Mouse (Mus musculus) liver, adult 2 months (tissue): ENCODE results near the gene Rpl9-ps1. TPM values are rescaled to one million over a fixed set of nuclear protein-coding genes. Genes with fewer than 3 reads are reported as not detected.

Experiments
- DNase-seq: peaks from one replicate; pipeline ENCODE4 v3.0.0-alpha.2; 2011; ENCODE audit warnings: low read depth, low spot score; ENCODE audit errors: extremely low read depth
- H3K27ac ChIP-seq: fragments of 200-500 bp; replicated peaks from 2 replicates; pipeline ENCODE4 v1.5.1; 2012; ENCODE audit warnings: low read depth, mild to moderate bottlenecking, control low read depth, inconsistent platforms, low read length; ENCODE audit not compliant: insufficient read depth
- H3K27me3 ChIP-seq: fragments of 200-500 bp; 2 replicates; pipeline ENCODE4 v1.6.1; 2012; ENCODE audit warnings: mild to moderate bottlenecking, moderate library complexity, low read length, inconsistent platforms; ENCODE audit not compliant: control insufficient read depth, insufficient read depth
- H3K36me3 ChIP-seq: fragments of 200-500 bp; 2 replicates; pipeline ENCODE4 v1.6.1; 2012; ENCODE audit warnings: low read length, inconsistent platforms; ENCODE audit not compliant: control insufficient read depth, insufficient read depth
- H3K4me1 ChIP-seq: fragments of 200-500 bp; 2 replicates; pipeline ENCODE4 v1.6.1; 2011; ENCODE audit warnings: low read length; ENCODE audit not compliant: control insufficient read depth, insufficient read depth
- H3K4me3 ChIP-seq: fragments of 200-500 bp; 2 replicates; pipeline ENCODE4 v1.5.1; 2011; ENCODE audit warnings: low read depth, mild to moderate bottlenecking, control low read depth, low read length, moderate library complexity; ENCODE audit not compliant: insufficient read depth
- H3K79me2 ChIP-seq: fragments of 200-500 bp; 2 replicates; pipeline ENCODE4 v1.6.1; 2012; ENCODE audit warnings: inconsistent platforms, mild to moderate bottlenecking, low read length, moderate library complexity; ENCODE audit not compliant: control insufficient read depth, insufficient read depth
- H3K9ac ChIP-seq: fragments of 200-500 bp; 2 replicates; pipeline ENCODE4 v1.6.1; 2012; ENCODE audit warnings: low read depth, mild to moderate bottlenecking, control low read depth, inconsistent platforms, low read length
- CTCF ChIP-seq: fragments of 200-500 bp; IDR thresholded peaks from 2 replicates; pipeline ENCODE4 v1.5.1; 2011; ENCODE audit warnings: low read depth, low read length, control low read depth
- POLR2A ChIP-seq: fragments of 200-500 bp; IDR thresholded peaks from 2 replicates; pipeline ENCODE4 v1.6.1; 2011; ENCODE audit warnings: low read length, control low read depth; ENCODE audit not compliant: insufficient read depth; ENCODE audit errors: extremely low read depth
- WGBS: fragments of 180-500 bp; shearing (Covaris S2); methylation state at CpG from one replicate; pipeline ENCODE4 v1.1.7; 2018; 5-methylcytosine and 5-hydroxymethylcytosine counted together
- polyA plus RNA-seq: library from polyadenylated mRNA; depleted of rRNA; stranded (reverse); fragments of >200 nt; gene quantifications from 2 replicates; pipeline ENCODE4 v1.2.3, GENCODE M21; 2012
- total RNA-seq: library from RNA; depleted of rRNA; stranded (reverse); fragments of >200 nt; gene quantifications from 2 replicates; pipeline ENCODE4 v1.2.3, GENCODE M21; 2014

Rpl9-ps1 gene
- total and polyA plus RNA-seq, 2 experiments, result not detected

- no peaks in the 10 kb centered on the region for H3K36me3 ChIP-seq
- no peak overlapping the region for H3K27ac ChIP-seq
- no peaks in the 10 kb centered on the region for H3K79me2 ChIP-seq
- H3K4me3 ChIP-seq, result no peak overlapping the region
- H3K27me3 ChIP-seq, result no peaks in the 10 kb centered on the region
- no peaks in the 10 kb centered on the region for H3K4me1 ChIP-seq
- no peak overlapping the region for H3K9ac ChIP-seq
- TF ChIP-seq POLR2A (no peak), CTCF (no peak)
- DNase-seq, result no peak
- 93% methylated on average over 3 of the region's 3 CpGs for WGBS
Measured at GRCm38 (mm10) chr11:83605535-83605934, 39.9 kb downstream of the Rpl9-ps1 start.

GRCm38 (mm10) chr11:83604698-83605097 lies 40.7 kb downstream of the Rpl9-ps1 start:
- Histone ChIP-seq H3K79me2 (no peaks in the 10 kb centered on the region), H3K4me3 (no peak overlapping the region), H3K27me3 (no peaks in the 10 kb centered on the region), H3K4me1 (no peaks in the 10 kb centered on the region), H3K9ac (no peak overlapping the region), H3K27ac (no peak overlapping the region), H3K36me3 (no peaks in the 10 kb centered on the region)
- DNase-seq, result no peak
- no peak for TF ChIP-seq CTCF
- TF ChIP-seq POLR2A, result no peak
- WGBS, result 91% methylated on average over 4 of the region's 4 CpGs

GRCm38 (mm10) chr11:83603399-83603798 lies 42.0 kb downstream of the Rpl9-ps1 start:
- no peak for DNase-seq
- WGBS, result 88% methylated on average over 3 of the region's 3 CpGs
- H3K4me1 ChIP-seq, result no peaks in the 10 kb centered on the region
- H3K4me3 ChIP-seq, result no peak overlapping the region
- no peak overlapping the region for H3K9ac ChIP-seq
- no peak for TF ChIP-seq CTCF
- no peak for TF ChIP-seq POLR2A
- H3K27me3 ChIP-seq, result no peaks in the 10 kb centered on the region
- H3K27ac ChIP-seq, result no peak overlapping the region
- no peaks in the 10 kb centered on the region for H3K79me2 ChIP-seq
- H3K36me3 ChIP-seq, result no peaks in the 10 kb centered on the region

GRCm38 (mm10) chr11:83600576-83600975 lies 44.8 kb downstream of the Rpl9-ps1 start:
- TF ChIP-seq POLR2A (no peak), CTCF (no peak)
- 88% methylated on average over 2 of the region's 2 CpGs for whole genome bisulfite sequencing
- no peak overlapping the region for H3K27ac ChIP-seq

GRCm38 (mm10) chr11:83598991-83599390 lies 46.4 kb downstream of the Rpl9-ps1 start:
- no peak for DNase-seq
- H3K79me2 ChIP-seq, result no peaks in the 10 kb centered on the region
- TF ChIP-seq POLR2A (no peak), CTCF (no peak)
- H3K4me1 ChIP-seq, result no peaks in the 10 kb centered on the region; the same call in 1 of the 2 replicates
- no peak overlapping the region for H3K4me3 ChIP-seq
- WGBS, result 70% methylated on average over 3 of the region's 3 CpGs
- no peak overlapping the region for H3K27ac ChIP-seq
- H3K9ac ChIP-seq, result no peak overlapping the region
- H3K36me3 ChIP-seq, result no peaks in the 10 kb centered on the region
- H3K27me3 ChIP-seq, result no peaks in the 10 kb centered on the region

More at GRCm38 (mm10) chr11:83600576-83600975, 44.8 kb downstream of the Rpl9-ps1 start:
- Histone ChIP-seq H3K9ac (no peak overlapping the region), H3K27me3 (no peaks in the 10 kb centered on the region), H3K36me3 (no peaks in the 10 kb centered on the region), H3K4me3 (no peak overlapping the region), H3K4me1 (no peaks in the 10 kb centered on the region; the same call in 1 of the 2 replicates), H3K79me2 (no peaks in the 10 kb centered on the region)
- DNase-seq, result no peak

- Histone ChIP-seq H3K79me2 (no peaks in the 10 kb centered on the region), H3K4me3 (no peak overlapping the region), H3K9ac (no peak overlapping the region), H3K4me1 (no peaks in the 10 kb centered on the region; the same call in 1 of the 2 replicates), H3K36me3 (no peaks in the 10 kb centered on the region), H3K27ac (no peak overlapping the region), H3K27me3 (no peaks in the 10 kb centered on the region)
- 95% methylated on average over 3 of the region's 3 CpGs for WGBS
- no peak for DNase-seq
- TF ChIP-seq CTCF (no peak), POLR2A (no peak)
Measured at GRCm38 (mm10) chr11:83598207-83598837, 47.1 kb downstream of the Rpl9-ps1 start.
